Mouse (Mus musculus): Measurements from ENCODE around the gene Gm10715. TPM values are rescaled to one million over a fixed set of nuclear protein-coding genes. Genes with fewer than 3 reads are reported as not detected.
"Not testable (repeated sequence)": the region's sequence is repeated elsewhere in the genome, so short reads cannot be mapped to it uniquely, and the experiment has no call there.

Gene Gm10715
- total RNA-seq, 2 experiments from 2014 or later = 1.1 TPM; not detected in 1

DNA sequence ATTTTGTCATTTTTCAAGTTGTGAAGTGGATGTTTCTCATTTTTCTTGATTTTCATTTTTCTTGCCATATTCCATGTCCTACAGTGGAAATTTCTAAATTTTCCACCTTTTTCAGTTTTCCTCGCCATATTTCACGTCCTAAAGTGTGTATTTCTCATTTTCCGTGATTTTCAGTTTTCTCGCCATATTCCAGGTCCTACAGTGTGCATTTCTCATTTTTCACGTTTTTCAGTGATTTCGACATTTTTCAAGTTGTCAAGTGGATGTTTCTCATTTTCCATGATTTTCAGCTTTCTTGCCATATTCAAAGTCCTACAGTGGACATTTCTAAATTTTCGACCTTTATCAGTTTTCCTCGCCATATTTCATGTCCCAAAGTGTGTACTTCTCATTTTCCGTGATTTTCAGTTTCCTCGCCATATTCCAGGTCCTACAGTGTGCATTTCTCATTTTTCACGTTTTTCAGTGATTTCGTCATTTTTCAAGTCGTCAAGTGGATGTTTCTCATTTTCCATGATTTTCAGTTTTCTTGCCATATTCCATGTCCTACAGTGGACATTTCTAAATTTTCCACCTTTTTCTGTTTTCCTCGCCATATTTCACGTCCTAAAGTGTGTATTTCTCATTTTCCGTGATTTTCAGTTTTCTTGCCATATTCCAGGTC is 12.6 kb upstream of the Gm10715 start:
- ATAC-seq (replicated peaks; ENCODE audit: poor library complexity, severe bottlenecking) = not testable (repeated sequence)

DNA sequence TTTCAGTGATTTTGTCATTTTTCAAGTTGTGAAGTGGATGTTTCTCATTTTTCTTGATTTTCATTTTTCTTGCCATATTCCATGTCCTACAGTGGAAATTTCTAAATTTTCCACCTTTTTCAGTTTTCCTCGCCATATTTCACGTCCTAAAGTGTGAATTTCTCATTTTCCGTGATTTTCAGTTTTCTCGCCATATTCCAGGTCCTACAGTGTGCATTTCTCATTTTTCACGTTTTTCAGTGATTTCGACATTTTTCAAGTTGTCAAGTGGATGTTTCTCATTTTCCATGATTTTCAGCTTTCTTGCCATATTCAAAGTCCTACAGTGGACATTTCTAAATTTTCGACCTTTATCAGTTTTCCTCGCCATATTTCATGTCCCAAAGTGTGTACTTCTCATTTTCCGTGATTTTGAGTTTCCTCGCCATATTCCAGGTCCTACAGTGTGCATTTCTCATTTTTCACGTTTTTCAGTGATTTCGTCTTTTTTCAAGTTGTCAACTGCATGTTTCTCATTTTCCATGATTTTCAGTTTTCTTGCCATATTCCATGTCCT is 11.7 kb upstream of the Gm10715 start, which contains the start of gene Gm10717:
Gm10717 (plus strand) TSS at position 506 of the 556 bp plus-strand sequence.
- not testable (repeated sequence) for ATAC-seq (replicated peaks; ENCODE audit: poor library complexity, severe bottlenecking)

GRCm38 (mm10) chr9:3025653-3026052 is 11.0 kb upstream of the Gm10715 start:
- not testable (repeated sequence) for ATAC-seq (replicated peaks; ENCODE audit: poor library complexity, severe bottlenecking)

DNA sequence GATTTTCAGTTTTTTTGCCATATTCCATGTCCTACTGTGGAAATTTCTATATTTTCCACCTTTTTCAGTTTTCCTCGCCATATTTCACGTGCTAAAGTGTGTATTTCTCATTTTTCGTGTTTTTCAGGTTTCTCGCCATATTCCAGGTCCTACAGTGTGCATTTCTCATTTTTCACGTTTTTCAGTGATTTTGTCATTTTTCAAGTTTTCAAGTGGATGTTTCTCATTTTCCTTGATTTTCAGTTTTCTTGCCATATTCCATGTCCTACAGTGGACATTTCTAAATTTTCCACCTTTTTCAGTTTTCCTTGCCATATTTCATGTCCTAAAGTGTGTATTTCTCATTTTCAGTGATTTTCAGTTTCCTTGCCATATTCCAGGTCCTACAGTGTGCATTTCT is 10.5 kb upstream of the Gm10715 start:
- not testable (repeated sequence) for ATAC-seq (replicated peaks; ENCODE audit: poor library complexity, severe bottlenecking)

GRCm38 (mm10) chr9:3026741-3027140 is 9.9 kb upstream of the Gm10715 start:
- not testable (repeated sequence) for ATAC-seq (replicated peaks; ENCODE audit: poor library complexity, severe bottlenecking)

DNA sequence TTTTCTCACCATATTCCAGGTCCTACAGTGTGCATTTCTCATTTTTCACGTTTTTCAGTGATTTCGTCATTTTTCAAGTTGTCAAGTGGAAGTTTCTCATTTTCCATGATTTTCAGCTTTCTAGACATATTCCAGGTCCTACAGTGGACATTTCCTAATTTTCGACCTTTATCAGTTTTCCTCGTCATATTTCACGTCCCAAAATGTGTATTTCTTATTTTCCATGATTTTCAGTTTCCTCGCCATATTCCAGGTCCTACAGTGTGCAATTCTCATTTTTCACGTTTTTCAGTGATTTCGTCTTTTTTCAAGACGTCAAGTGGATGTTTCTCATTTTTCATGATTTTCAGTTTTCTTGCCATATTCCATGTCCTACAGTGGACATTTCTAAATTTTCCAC is 9.5 kb upstream of the Gm10715 start:
- ATAC-seq (replicated peaks; ENCODE audit: poor library complexity, severe bottlenecking) = not testable (repeated sequence)

DNA sequence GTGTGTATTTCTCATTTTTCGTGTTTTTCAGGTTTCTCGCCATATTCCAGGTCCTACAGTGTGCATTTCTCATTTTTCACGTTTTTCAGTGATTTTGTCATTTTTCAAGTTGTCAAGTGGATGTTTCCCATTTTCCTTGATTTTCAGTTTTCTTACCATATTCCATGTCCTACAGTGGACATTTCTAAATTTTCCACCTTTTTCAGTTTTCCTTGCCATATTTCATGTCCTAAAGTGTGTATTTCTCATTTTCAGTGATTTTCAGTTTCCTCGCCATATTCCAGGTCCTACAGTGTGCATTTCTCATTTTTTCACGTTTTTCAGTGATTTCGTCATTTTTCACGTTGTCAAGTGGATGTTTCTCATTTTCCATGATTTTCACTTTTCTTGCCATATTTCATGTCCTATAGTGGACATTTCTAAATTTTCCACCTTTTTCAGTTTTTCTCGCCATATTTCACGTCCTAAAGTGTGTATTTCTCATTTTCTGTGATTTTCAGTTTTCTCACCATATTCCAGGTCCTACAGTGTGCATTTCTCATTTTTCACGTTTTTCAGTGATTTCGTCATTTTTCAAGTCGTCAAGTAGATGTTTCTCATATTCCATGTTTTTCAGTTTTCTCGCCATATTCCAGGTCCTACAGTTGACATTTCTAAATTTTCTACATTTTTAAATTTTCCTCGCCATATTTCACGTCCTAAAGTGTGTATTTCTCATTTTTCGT is 7.2 kb upstream of the Gm10715 start:
- ATAC-seq (replicated peaks; ENCODE audit: poor library complexity, severe bottlenecking) = not testable (repeated sequence)

GRCm38 (mm10) chr9:3030677-3031318 is 5.9 kb upstream of the Gm10715 start:
- not testable (repeated sequence) for ATAC-seq (replicated peaks; ENCODE audit: poor library complexity, severe bottlenecking)

GRCm38 (mm10) chr9:3034299-3034698 is 2.4 kb upstream of the Gm10715 start, which contains the start of gene Gm17535:
Gene Gm17535 (plus strand): TSS chr9:3034599.
- not testable (repeated sequence) for ATAC-seq (replicated peaks; ENCODE audit: poor library complexity, severe bottlenecking)

DNA sequence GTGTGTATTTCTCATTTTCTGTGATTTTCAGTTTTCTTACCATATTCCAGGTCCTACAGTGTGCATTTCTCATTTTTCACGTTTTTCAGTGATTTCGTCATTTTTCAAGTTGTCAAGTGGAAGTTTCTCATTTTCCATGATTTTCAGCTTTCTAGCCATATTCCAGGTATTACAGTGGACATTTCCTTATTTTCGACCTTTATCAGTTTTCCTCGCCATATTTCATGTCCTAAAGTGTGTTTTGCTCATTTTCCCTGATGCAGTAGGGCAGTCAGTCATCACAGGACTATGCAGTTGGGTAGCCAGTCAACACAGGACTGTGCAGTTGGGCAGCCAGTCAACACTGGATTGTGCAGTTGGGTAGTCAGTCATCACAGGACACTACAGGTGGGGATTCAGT is 1.5 kb downstream of the Gm10715 start:
- ATAC-seq (replicated peaks; ENCODE audit: poor library complexity, severe bottlenecking) = not testable (repeated sequence)

Other genes with a start within 250 kb of the Gm10715 start
- gene Gm10722, start 36.0 kb upstream of the Gm10715 start, total RNA-seq (2014; fragmentation: Nextera tagmentation) = not detected in 2 replicates
- not detected in 2 replicates for gene Gm10722, start 36.0 kb upstream of the Gm10715 start, total RNA-seq (2017)
- gene Gm11168, start 33.5 kb upstream of the Gm10715 start, total RNA-seq (2014; fragmentation: Nextera tagmentation) = not detected in 2 replicates
- not detected in 2 replicates for gene Gm11168, start 33.5 kb upstream of the Gm10715 start, total RNA-seq (2017)
- gene Gm10721, start 23.7 kb upstream of the Gm10715 start, total RNA-seq (2014; fragmentation: Nextera tagmentation) = 0.80 TPM in 1 of 2 replicates, not detected in the other
- gene Gm10721, start 23.7 kb upstream of the Gm10715 start, total RNA-seq (2017) = not detected in 2 replicates
- not detected in 2 replicates for gene Gm10720, start 21.2 kb upstream of the Gm10715 start, total RNA-seq (2014; fragmentation: Nextera tagmentation)
- not detected in 2 replicates for gene Gm10720, start 21.2 kb upstream of the Gm10715 start, total RNA-seq (2017)
- gene Gm10719, start 19.5 kb upstream of the Gm10715 start, total RNA-seq (2014; fragmentation: Nextera tagmentation) = 1.2 and 4.6 TPM in 2 replicates
- not detected in 2 replicates for gene Gm10719, start 19.5 kb upstream of the Gm10715 start, total RNA-seq (2017)
- gene Gm10718, start 13.3 kb upstream of the Gm10715 start, total RNA-seq (2014; fragmentation: Nextera tagmentation) = 4.0 TPM in 1 of 2 replicates, not detected in the other
- not detected in 2 replicates for gene Gm10718, start 13.3 kb upstream of the Gm10715 start, total RNA-seq (2017)
- gene Gm10717, start 11.5 kb upstream of the Gm10715 start, total RNA-seq (2014; fragmentation: Nextera tagmentation) = 2.0 TPM in 1 of 2 replicates, not detected in the other
- not detected in 2 replicates for gene Gm10717, start 11.5 kb upstream of the Gm10715 start, total RNA-seq (2017)
- gene Gm17535, start 2.3 kb upstream of the Gm10715 start, total RNA-seq (2014; fragmentation: Nextera tagmentation) = not detected in 2 replicates
- gene Gm17535, start 2.3 kb upstream of the Gm10715 start, total RNA-seq (2017) = not detected in 2 replicates